Mouse (Mus musculus) heart, embryonic 14.5 days (tissue): ENCODE data around the gene Cfap97d2. TPM values are rescaled to one million over a fixed set of nuclear protein-coding genes. Genes with fewer than 3 reads are reported as not detected.

Experiments used
- ATAC-seq: fragments of 200-750 bp; cut with Nextera tagmentation; 2 replicates; pipeline ENCODE4 v1.8.0; 2017; ENCODE audit warnings: low read depth, moderate TSS enrichment; ENCODE audit not compliant: insufficient number of reproducible peaks, insufficient read depth, low FRiP score
- H3K27ac ChIP-seq, 2 experiments: fragments of 200-500 bp in 1 of 2; fragments of 300-500 bp in 1 of 2; sonication (generic) in 1 of 2; replicated peaks in 1 of 2; 2 replicates each; pipeline ENCODE4 v1.5.1; 2012 to 2014; ENCODE audit warnings: low read depth in 2 of 2, low read length in 2 of 2, control low read depth in 1 of 2, mild to moderate bottlenecking in 1 of 2, mixed read lengths in 1 of 2; ENCODE audit not compliant: control insufficient read depth in 1 of 2, insufficient read depth in 1 of 2
- H3K27me3 ChIP-seq: fragments of 300-500 bp; sonication (generic); 2 replicates; pipeline ENCODE4 v1.6.1; 2014; ENCODE audit warnings: mild to moderate bottlenecking, low read length, control low read depth; ENCODE audit not compliant: control insufficient read depth, insufficient read depth
- H3K36me3 ChIP-seq: fragments of 300-500 bp; sonication (generic); 2 replicates; pipeline ENCODE4 v1.6.1; 2014; ENCODE audit warnings: mild to moderate bottlenecking, control low read depth, low read length, mixed read lengths; ENCODE audit not compliant: control insufficient read depth, insufficient read depth
- H3K4me1 ChIP-seq, 2 experiments: fragments of 200-500 bp in 1 of 2; fragments of 300-500 bp in 1 of 2; sonication (generic) in 1 of 2; 2 replicates each; pipeline ENCODE4 v1.6.1; 2012 to 2014; ENCODE audit warnings: low read length in 2 of 2, control low read depth in 1 of 2, mixed read lengths in 1 of 2; ENCODE audit not compliant: control insufficient read depth in 2 of 2, insufficient read depth in 2 of 2
- H3K4me2 ChIP-seq: fragments of 300-500 bp; sonication (generic); 2 replicates; pipeline ENCODE4 v1.6.1; 2014; ENCODE audit warnings: mild to moderate bottlenecking, low read length
- H3K4me3 ChIP-seq, 2 experiments: fragments of 200-500 bp in 1 of 2; fragments of 300-500 bp in 1 of 2; sonication (generic) in 1 of 2; 2 replicates each; pipeline ENCODE4 v1.5.1; 2012 to 2014; ENCODE audit warnings: low read length in 2 of 2, mild to moderate bottlenecking in 2 of 2, control low read depth in 1 of 2, low read depth in 1 of 2, moderate library complexity in 1 of 2; ENCODE audit not compliant: control insufficient read depth in 1 of 2, insufficient read depth in 1 of 2
- H3K9ac ChIP-seq: fragments of 300-500 bp; sonication (generic); 2 replicates; pipeline ENCODE4 v1.6.1; 2014; ENCODE audit warnings: mild to moderate bottlenecking, low read length
- H3K9me3 ChIP-seq: fragments of 300-500 bp; sonication (generic); 2 replicates; pipeline ENCODE4 v1.6.1; 2016; ENCODE audit warnings: low read length, control low read depth; ENCODE audit not compliant: control insufficient read depth
- whole genome bisulfite sequencing: fragments of 180-500 bp; shearing (Covaris S2); extraction: QIAGEN DNeasy Blood & Tissue Kit; methylation state at CpG from one replicate; pipeline ENCODE4 v1.1.7; 2014; 5-methylcytosine and 5-hydroxymethylcytosine counted together
- polyA plus RNA-seq: library from polyadenylated mRNA; unstranded; fragments of >200 nt; fragmentation: Nextera tagmentation; extraction: Ambion mirVana; gene quantifications from 2 replicates; pipeline ENCODE4 v1.2.1, GENCODE M21; 2014

Cfap97d2 gene
- polyA plus RNA-seq, 1 experiment from 2014 or later = not detected

DNA sequence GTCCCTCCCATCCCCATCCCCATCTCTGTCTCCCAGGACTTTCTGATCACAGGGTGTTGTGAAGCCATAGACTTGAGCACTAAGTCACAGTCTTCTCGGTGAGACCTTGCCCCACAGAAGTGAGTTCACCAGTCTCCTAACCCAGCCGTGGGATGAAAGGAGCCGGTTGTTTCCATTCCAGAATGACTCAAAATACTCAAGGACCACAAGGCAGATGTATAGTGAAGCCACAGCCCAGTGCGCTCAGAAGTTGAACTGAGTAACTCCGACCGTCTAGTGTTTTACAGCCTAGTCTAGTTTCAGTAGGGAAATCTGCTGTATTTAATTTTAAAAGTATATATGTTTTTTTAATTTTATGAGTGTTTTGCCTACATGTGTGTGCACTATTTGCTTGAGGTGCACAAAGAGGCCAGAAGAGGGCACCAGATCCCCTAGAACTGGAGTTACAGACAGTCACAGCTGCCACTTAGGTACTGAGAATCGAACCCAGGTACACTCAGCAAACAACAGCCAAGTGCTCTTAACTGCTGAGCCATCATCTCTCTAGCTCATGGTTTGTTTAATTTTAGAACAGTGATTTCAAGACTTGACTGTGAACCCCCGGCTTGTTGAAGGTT, 18.5 kb upstream of the Cfap97d2 start:
- no peak for ATAC-seq
- Histone ChIP-seq H3K4me1 (peaks cover 3 to 5% of the 10 kb centered on the region in 2 experiments; a peak in 1 of 4 replicates), H3K27ac (no peak overlapping the region), H3K9me3 (peaks cover 2% of the 10 kb centered on the region; the same call in 1 of the 2 replicates), H3K36me3 (no peaks in the 10 kb centered on the region), H3K27me3 (0 out of 2 replicates have a peak, but pooled peaks cover 4% of the 10 kb centered on the region), H3K9ac (no peak overlapping the region), H3K4me2 (no peak overlapping the region), H3K4me3 (no peak overlapping the region)
- 91% methylated on average over 8 of the region's 8 CpGs for WGBS

DNA sequence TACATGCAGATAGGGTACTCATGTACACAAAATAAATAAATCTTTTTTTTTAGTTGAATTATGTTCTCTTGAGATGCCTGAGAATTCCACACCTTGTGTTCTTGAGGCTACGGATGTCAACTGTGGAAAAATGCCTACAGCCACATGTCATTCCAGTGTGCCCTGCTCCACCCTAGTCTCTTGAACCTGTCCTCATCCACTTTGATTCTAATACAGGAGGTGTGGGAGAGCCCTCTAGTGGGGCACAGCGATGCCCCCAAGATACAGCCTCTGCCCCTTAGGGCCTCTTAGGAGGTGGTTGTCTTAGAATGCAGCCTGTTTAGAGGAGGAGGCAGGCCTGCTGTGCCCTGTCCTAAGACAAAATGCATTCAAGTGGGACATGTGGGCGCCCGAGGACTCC, 17.7 kb upstream of the Cfap97d2 start:
- peaks cover 3 to 5% of the 10 kb centered on the region in 2 experiments; a peak in 1 of 4 replicates for H3K4me1 ChIP-seq
- WGBS = 68% methylated on average over 4 of the region's 4 CpGs
- H3K9me3 ChIP-seq = peaks cover 2% of the 10 kb centered on the region; the same call in 1 of the 2 replicates
- H3K27me3 ChIP-seq = 0 out of 2 replicates have a peak, but pooled peaks cover 4% of the 10 kb centered on the region
- H3K27ac ChIP-seq = no peak overlapping the region
- no peak overlapping the region; the same call in 1 of the 2 replicates for H3K9ac ChIP-seq
- H3K36me3 ChIP-seq = no peaks in the 10 kb centered on the region
- H3K4me3 ChIP-seq = no peak overlapping the region
- no peak overlapping the region for H3K4me2 ChIP-seq
- ATAC-seq = no peak

DNA sequence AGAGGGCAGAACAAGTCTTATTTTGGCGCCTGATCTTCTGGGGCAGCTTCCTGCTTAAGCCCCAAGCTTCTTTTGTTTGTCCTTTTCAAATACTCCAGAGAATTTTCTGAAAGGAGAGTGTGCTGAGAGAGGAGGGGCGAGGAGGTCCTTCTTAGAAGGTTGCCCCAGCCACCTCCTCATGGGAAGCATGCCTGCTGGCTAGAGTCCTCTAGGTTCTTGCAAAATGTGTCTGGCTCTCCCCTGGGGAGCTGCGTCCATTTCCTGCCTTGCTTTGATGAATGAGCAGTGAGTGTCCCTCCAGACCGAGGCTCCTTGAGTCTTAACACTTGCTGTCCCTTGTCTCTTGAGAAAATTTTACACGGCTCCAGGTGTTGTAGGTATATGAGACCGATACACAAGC, 17.2 kb upstream of the Cfap97d2 start:
- H3K27ac ChIP-seq = no peak overlapping the region
- H3K4me3 ChIP-seq = no peak overlapping the region
- no peak overlapping the region; the same call in 1 of the 2 replicates for H3K9ac ChIP-seq
- no peaks in the 10 kb centered on the region for H3K36me3 ChIP-seq
- H3K4me1 ChIP-seq = peaks cover 3 to 5% of the 10 kb centered on the region in 2 experiments; a peak in 1 of 4 replicates
- no peaks in the 10 kb centered on the region for H3K27me3 ChIP-seq
- H3K4me2 ChIP-seq = no peak overlapping the region
- peaks cover 2% of the 10 kb centered on the region; the same call in 1 of the 2 replicates for H3K9me3 ChIP-seq
- no peak for ATAC-seq
- 56% methylated on average over 6 of the region's 6 CpGs for WGBS

DNA sequence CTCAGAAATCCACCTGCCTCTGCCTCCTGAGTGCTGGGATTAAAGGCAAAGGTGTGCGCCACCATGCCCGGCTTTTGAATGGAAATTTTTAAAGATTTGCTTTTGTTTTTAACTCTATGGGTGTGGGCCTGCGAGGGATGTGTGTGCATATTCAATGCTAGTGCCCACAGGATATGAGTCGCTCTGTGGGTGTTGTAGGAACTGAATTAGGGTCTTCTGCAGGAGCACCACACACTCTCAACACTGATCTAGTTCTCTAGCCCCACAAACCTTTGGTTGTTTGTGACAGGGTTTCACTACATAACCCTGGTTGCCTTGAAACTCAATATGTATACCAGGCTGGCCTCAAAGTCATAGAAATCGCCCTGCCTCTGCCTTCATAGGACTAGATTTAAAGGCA, 16.4 kb upstream of the Cfap97d2 start:
- no peak overlapping the region for H3K4me2 ChIP-seq
- no peak overlapping the region for H3K4me3 ChIP-seq
- no peak overlapping the region for H3K27ac ChIP-seq
- peaks cover 3 to 5% of the 10 kb centered on the region in 2 experiments; a peak in 1 of 4 replicates for H3K4me1 ChIP-seq
- H3K27me3 ChIP-seq = no peaks in the 10 kb centered on the region
- H3K36me3 ChIP-seq = no peaks in the 10 kb centered on the region
- WGBS = 75% methylated on average over 5 of the region's 5 CpGs
- no peak for ATAC-seq
- peaks cover 2% of the 10 kb centered on the region; the same call in 1 of the 2 replicates for H3K9me3 ChIP-seq
- H3K9ac ChIP-seq = no peak overlapping the region

DNA sequence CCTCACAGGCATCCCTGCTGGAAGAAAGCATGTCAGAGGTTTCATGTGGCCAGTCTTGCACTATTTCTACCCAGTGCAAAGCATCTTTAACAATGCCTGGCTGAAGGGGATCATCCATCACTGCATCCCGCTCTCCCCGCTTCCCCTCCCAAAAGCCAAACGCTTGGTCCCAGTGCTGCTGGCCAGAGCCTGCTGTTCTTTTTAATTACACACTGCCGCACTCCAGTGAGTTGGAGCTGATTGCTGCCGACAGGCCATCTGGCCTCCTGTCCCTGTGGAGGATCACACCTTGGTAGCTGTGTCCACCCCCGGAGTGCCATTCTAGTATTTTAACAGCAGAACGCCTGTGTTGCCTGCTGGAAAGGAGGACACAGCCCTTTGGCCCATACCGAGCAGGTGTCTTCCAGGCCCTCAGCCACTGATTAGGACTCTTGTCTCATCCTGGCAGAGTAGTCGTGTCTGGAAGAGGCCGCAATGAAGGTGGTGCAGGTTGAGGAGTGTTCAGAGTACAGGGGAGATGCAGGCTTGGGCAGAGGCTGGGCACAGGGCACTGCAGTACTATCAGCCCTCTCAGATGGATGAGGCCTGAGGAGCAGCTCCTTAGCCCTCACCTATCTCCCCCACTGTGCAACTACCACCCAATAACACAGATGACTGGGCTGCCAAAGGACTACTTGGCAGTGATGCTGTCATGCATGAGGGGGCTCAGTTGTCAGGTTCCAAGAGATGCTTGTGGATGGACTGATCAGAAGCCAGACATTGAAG, 13.2 kb upstream of the Cfap97d2 start:
- peaks cover 7 to 9% of the 10 kb centered on the region in 2 experiments; a peak in 2 of 4 replicates for H3K4me1 ChIP-seq
- H3K4me3 ChIP-seq = no peak overlapping the region
- WGBS = 76% methylated on average over 10 of the region's 10 CpGs
- H3K4me2 ChIP-seq = no peak overlapping the region
- no peaks in the 10 kb centered on the region for H3K36me3 ChIP-seq
- H3K27ac ChIP-seq = no peak overlapping the region
- no peaks in the 10 kb centered on the region for H3K27me3 ChIP-seq
- no peak for ATAC-seq
- no peak overlapping the region for H3K9ac ChIP-seq
- H3K9me3 ChIP-seq = peaks cover 1% of the 10 kb centered on the region; the same call in 1 of the 2 replicates

DNA sequence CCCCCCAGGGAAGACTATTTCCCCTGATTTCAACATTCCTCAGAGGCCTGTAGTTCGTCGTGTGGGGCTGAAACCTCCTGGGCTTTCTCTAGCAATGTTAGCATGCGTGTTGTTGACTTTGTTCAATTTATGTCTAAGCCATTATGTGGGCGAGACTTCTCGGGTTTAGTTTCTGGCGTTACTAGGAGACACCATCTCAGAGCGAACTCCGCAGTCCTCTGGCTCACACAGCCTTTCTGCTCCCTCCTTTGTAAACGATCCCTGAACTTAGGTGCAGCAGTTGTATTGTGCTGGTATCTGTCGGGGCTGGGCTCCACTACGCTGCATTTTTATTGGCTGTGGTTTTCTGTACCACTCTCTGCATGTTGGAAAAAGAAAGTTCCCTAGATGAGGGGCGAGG, 11.0 kb upstream of the Cfap97d2 start:
- H3K9me3 ChIP-seq = no peaks in the 10 kb centered on the region
- H3K27me3 ChIP-seq = no peaks in the 10 kb centered on the region
- no peak overlapping the region for H3K9ac ChIP-seq
- H3K27ac ChIP-seq = no peak overlapping the region
- H3K4me2 ChIP-seq = no peak overlapping the region
- ATAC-seq = no peak
- no peaks in the 10 kb centered on the region for H3K36me3 ChIP-seq
- 64% methylated on average over 12 of the region's 12 CpGs for WGBS
- no peak overlapping the region for H3K4me3 ChIP-seq
- H3K4me1 ChIP-seq = peaks cover 11 to 17% of the 10 kb centered on the region in 2 experiments

DNA sequence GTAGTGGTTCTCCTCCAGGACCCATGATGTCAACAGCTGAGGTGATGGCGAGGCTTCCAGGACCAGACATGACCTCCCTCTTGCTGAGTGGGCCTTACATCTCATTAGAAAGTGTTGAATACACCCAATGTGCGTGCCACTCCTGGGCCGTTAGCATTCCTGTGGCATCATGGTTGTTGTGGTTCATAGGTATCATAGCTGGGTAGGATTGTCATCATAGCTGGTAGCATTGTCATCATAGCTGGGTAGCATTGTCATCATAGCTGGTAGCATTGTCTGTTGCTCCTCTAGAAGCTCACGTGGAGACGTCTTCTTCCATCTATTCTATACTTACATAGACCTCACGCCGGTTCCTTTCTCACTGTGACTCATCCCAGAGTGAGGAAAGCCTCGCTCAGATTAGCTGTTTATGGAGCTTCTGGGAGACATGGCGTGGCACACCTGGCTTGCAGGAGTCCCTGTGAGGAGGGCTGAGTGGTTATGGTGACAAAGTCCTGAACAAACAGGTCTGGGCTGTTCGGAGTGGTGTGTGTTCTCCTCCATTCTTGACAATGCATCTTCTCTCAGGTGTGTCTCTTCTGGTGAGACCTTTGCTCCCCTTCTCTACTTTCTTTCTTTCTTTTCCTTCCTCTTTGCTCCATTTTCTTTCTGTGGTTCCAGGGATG, 10.4 kb upstream of the Cfap97d2 start:
- no peak for ATAC-seq

More for the DNA sequence above, 10.4 kb upstream of the Cfap97d2 start:
- Histone ChIP-seq H3K27ac (no peak overlapping the region), H3K27me3 (no peaks in the 10 kb centered on the region), H3K9me3 (no peaks in the 10 kb centered on the region), H3K9ac (no peak overlapping the region), H3K4me1 (peaks cover 15 to 23% of the 10 kb centered on the region in 2 experiments), H3K4me2 (no peak overlapping the region), H3K4me3 (no peak overlapping the region), H3K36me3 (no peaks in the 10 kb centered on the region)
- 84% methylated on average over 10 of the region's 10 CpGs for WGBS
